Mouse (Mus musculus): ENCODE measurements around the gene Aqp6.

DNA sequence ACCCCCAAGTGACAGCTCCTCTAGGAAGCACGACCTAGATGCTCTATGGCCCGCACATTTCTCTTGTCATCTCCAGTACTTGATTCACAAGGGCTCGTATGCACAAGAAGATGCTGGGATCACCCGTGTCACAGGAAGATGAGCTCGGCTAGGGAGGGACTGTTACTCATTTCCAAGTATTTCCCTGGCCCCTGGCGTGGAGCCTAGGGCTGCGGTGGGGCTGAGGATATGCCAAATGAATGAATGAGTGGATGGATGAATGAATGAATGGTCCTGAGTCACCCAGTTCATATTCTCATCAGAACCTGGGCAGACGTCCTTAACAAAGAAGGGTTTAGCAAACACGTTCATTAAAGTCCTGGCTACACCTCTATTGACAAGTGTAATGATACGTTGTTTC lies 41.0 kb upstream of the Aqp6 start:
- TF ChIP-seq CTCF (IDR thresholded peaks at IDR 0.05; ENCODE audit: insufficient read depth, low read length) (no peak), POLR2A (IDR thresholded peaks at IDR 0.05; ENCODE audit: borderline replicate concordance, extremely low read depth, low read depth, low read length) (no peak)

Measured in lung, adult 2 months (tissue).